Mouse (Mus musculus) ES-Bruce4 (cell line): ENCODE results near the gene Zmynd11. TPM values are rescaled to one million over a fixed set of nuclear protein-coding genes. Genes with fewer than 3 reads are reported as not detected.

Experiments
- H3K27ac ChIP-seq: 2 replicates; pipeline ENCODE4 v1.5.1; 2012; ENCODE audit warnings: low read length, inconsistent platforms; ENCODE audit not compliant: insufficient read depth
- H3K27me3 ChIP-seq: 2 replicates; pipeline ENCODE4 v1.6.1; 2012; ENCODE audit warnings: mild to moderate bottlenecking, low read length, inconsistent platforms; ENCODE audit not compliant: control insufficient read depth, poor library complexity, insufficient read depth, severe bottlenecking
- H3K36me3 ChIP-seq: 2 replicates; pipeline ENCODE4 v1.6.1; 2012; ENCODE audit warnings: inconsistent platforms, mild to moderate bottlenecking, low read length, moderate library complexity; ENCODE audit not compliant: control insufficient read depth, poor library complexity, insufficient read depth, severe bottlenecking
- H3K4me1 ChIP-seq: one replicate; pipeline ENCODE4 v1.8.1; 2011; ENCODE audit warnings: low read length; ENCODE audit not compliant: control insufficient read depth, insufficient read depth
- H3K4me3 ChIP-seq: 2 replicates; pipeline ENCODE4 v1.5.1; 2011; ENCODE audit warnings: low read depth, mild to moderate bottlenecking, low read length
- H3K9ac ChIP-seq: 2 replicates; pipeline ENCODE4 v1.6.1; 2012; ENCODE audit warnings: low read depth, mild to moderate bottlenecking, inconsistent platforms; ENCODE audit not compliant: poor library complexity, severe bottlenecking
- H3K9me3 ChIP-seq: replicated peaks from 2 replicates; pipeline ENCODE4 v1.6.1; 2012; ENCODE audit warnings: mild to moderate bottlenecking, low read length, inconsistent platforms; ENCODE audit not compliant: control insufficient read depth, poor library complexity, insufficient read depth, severe bottlenecking
- CTCF ChIP-seq: IDR thresholded peaks from one replicate; pipeline ENCODE4 v1.8.1; 2011; ENCODE audit warnings: low read depth, low read length
- EP300 ChIP-seq: IDR thresholded peaks from 2 replicates; pipeline ENCODE4 v1.6.1; 2011; ENCODE audit warnings: low read depth, low read length; ENCODE audit not compliant: insufficient read depth
- POLR2A ChIP-seq: IDR thresholded peaks from one replicate; pipeline ENCODE4 v1.8.1; 2011; ENCODE audit warnings: low read length; ENCODE audit not compliant: insufficient read depth
- polyA plus RNA-seq: library from polyadenylated mRNA; stranded (reverse); fragments of >200 nt; gene quantifications from 2 replicates; pipeline ENCODE4 v1.2.4, GENCODE M21; 2011; ENCODE audit warnings: low read depth; ENCODE audit not compliant: missing spikeins, insufficient read depth, insufficient read length

Zmynd11 gene
- polyA plus RNA-seq, 1 experiment, result 48.3 TPM

DNA sequence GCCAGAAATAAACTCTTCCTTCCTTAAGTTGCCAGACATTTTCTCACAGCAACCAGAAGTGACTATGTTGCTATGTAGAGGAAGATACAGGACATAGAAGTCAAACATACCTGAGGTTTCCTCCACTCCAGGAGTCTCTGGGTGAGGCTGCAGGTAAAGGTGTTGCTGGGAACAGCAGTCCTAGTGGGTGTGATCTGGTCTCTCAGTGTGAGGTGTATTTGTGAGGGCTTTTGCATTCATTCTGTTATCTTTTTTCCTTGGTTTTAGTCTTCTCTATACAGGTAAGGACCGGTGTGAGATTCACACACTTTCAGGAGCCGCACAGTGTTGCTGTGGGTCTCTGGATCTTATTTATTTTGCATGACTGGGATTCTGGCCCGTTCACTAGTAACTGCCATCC lies 83.6 kb downstream of the Zmynd11 start:
- Histone ChIP-seq H3K27me3 (no peaks in the 10 kb centered on the region), H3K36me3 (no peaks in the 10 kb centered on the region), H3K4me3 (no peak overlapping the region), H3K4me1 (no peaks in the 10 kb centered on the region), H3K27ac (no peak overlapping the region), H3K9ac (no peak overlapping the region), H3K9me3 (no peaks in the 10 kb centered on the region)
- TF ChIP-seq POLR2A (no peak), EP300 (no peak), CTCF (no peak)

DNA sequence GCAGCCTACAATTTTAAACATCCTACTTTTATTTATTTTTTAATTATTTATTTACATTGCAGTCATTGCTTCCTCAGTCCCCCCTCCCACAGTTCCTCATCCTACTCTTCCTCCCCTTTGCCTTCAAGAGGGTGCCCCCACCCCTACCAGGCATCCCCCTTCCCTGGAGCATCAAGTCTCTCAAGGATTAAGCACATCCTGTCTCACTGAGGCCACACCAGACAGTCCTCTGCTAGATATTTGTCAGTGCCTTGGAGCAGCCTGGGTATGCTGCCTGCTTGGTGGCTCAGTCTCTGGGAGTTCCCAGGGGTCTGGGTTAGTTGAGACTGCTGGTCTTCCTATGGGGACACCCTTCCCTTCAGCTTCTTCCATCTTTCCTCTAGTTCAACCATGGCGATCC lies 91.0 kb downstream of the Zmynd11 start:
- no peaks in the 10 kb centered on the region for H3K27me3 ChIP-seq
- TF ChIP-seq CTCF (no peak), POLR2A (no peak), EP300 (no peak)
- no peak overlapping the region for H3K27ac ChIP-seq
- H3K4me3 ChIP-seq, result no peak overlapping the region
- no peaks in the 10 kb centered on the region for H3K9me3 ChIP-seq
- H3K4me1 ChIP-seq, result no peaks in the 10 kb centered on the region
- no peaks in the 10 kb centered on the region for H3K36me3 ChIP-seq
- no peak overlapping the region for H3K9ac ChIP-seq

DNA sequence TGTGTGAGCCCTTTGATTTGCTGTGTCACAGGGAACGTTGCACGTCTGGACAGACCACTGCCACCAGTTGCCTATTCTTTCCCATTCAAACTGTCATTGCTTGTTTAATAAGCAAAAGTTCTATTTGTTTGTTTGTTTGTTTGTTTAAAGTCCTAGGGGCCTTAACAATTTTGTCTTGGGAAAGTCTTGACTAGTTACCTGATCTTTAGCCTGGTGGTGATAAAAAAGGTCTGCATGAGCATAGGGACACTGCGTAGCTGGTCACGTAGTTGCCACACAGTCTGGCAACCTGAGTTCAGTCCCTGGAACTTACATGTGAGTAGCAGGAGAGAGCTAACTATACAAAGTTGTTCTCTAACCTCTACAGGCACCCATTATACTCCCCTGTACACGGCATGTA lies 95.9 kb downstream of the Zmynd11 start:
- Histone ChIP-seq H3K36me3 (no peaks in the 10 kb centered on the region), H3K27ac (no peak overlapping the region), H3K9me3 (no peaks in the 10 kb centered on the region), H3K4me1 (no peaks in the 10 kb centered on the region), H3K9ac (no peak overlapping the region), H3K27me3 (no peaks in the 10 kb centered on the region), H3K4me3 (no peak overlapping the region)
- TF ChIP-seq EP300, result no peak
- TF ChIP-seq POLR2A, result no peak
- no peak for TF ChIP-seq CTCF

DNA sequence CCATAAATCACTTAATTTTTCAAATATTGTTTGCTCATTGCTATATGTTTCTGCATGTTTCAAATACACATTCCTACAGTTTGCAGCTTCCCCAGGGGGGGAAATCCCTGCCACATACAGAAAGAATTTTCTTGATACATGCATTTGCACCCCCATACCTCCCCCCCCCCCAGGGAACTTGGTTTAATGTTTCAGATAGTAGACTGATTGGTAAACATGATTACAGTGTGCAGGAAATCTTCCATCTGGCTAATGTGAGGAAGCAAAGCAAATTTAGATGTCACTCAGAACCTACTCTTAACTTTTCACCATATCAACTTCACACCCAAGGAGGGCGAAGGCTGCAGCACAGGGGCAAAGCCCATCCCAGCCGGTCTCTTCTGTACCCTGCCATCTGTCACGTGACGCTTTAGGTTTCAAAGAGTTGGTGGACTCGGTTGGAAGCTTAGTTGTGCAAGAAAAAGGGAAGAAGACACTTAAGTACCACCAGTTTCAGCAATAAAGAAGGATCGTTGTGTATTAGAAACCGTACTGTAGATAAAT lies 97.1 kb downstream of the Zmynd11 start:
- Histone ChIP-seq H3K27ac (no peak overlapping the region), H3K4me3 (no peak overlapping the region), H3K36me3 (no peaks in the 10 kb centered on the region), H3K4me1 (no peaks in the 10 kb centered on the region), H3K9me3 (no peaks in the 10 kb centered on the region), H3K27me3 (no peaks in the 10 kb centered on the region), H3K9ac (no peak overlapping the region)
- TF ChIP-seq EP300, result no peak
- no peak for TF ChIP-seq POLR2A
- TF ChIP-seq CTCF, result no peak

DNA sequence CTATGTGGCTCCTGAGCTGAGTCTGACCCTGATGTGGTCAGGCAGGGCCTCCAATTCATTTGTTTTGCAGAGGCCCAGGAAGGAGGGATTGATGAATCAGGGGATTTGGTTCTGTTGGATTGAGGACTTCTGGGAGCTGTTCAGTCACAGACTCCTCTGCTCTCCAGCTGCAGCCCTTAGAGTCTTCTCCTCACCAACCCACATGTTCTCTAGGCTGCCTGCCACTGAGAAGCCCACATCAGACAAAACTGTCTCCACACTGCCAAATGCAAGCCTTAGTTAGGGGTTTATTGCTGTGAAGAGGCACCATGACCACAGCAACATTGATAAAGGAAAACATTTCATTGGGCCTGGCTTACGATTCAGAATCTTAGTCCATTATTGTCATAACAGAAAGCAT lies 101.5 kb downstream of the Zmynd11 start:
- TF ChIP-seq CTCF, result no peak
- TF ChIP-seq EP300, result no peak
- no peak for TF ChIP-seq POLR2A
- no peaks in the 10 kb centered on the region for H3K9me3 ChIP-seq

DNA sequence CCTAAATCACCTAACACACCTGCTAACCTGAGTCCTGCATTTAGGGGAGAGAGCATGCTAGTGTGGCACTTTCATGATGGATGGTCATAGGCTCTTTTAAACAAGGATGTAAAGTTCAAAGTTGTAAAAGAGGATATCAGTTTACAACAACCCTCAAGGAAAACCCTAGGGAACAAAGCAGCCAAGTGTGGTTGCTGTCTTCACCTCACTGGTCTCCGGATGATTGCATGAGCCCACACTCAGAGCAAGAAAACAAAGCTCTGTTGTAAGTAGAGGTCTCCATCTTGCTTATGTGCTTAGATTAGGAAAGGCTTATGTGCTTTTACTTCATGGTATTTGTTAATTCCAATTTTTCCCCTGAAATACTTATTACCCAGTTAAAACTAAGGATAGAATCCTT lies 104.4 kb downstream of the Zmynd11 start:
- Histone ChIP-seq H3K9me3 (no peaks in the 10 kb centered on the region), H3K4me1 (no peaks in the 10 kb centered on the region), H3K9ac (no peak overlapping the region), H3K27ac (no peak overlapping the region), H3K27me3 (no peaks in the 10 kb centered on the region), H3K36me3 (no peaks in the 10 kb centered on the region), H3K4me3 (no peak overlapping the region)
- TF ChIP-seq CTCF, result no peak
- no peak for TF ChIP-seq EP300
- no peak for TF ChIP-seq POLR2A

More for the DNA sequence above, 101.5 kb downstream of the Zmynd11 start:
- Histone ChIP-seq H3K4me1 (no peaks in the 10 kb centered on the region), H3K9ac (no peak overlapping the region), H3K27ac (no peak overlapping the region), H3K4me3 (no peak overlapping the region), H3K36me3 (no peaks in the 10 kb centered on the region), H3K27me3 (no peaks in the 10 kb centered on the region)
